Mouse (Mus musculus): ENCODE results near the gene Umodl1. TPM values are rescaled to one million over a fixed set of nuclear protein-coding genes. Genes with fewer than 3 reads are reported as not detected.
A peak's percentile ranks its signal among the peaks of the same experiment; 100 is the strongest.

Gene Umodl1
- polyA plus RNA-seq, 1 experiment from 2014 or later, result not detected

GRCm38 (mm10) chr17:30977290-30977689, 22.9 kb downstream of the Umodl1 start:
- no peaks in the 10 kb centered on the region for H3K27me3 ChIP-seq (replicated peaks; ENCODE audit: insufficient read depth, low read length)
- no peak for TF ChIP-seq CTCF (IDR thresholded peaks at IDR 0.05)
- TF ChIP-seq EP300 (IDR thresholded peaks at IDR 0.05), result no peak
- ATAC-seq (peak; percentile 63), DNase-seq (ENCODE audit: low spot score) (peak; percentile 74)
- H3K9ac ChIP-seq (replicated peaks; ENCODE audit: low read depth), result no peak overlapping the region
- no peaks in the 10 kb centered on the region; the same call in 1 of the 2 replicates for H3K4me1 ChIP-seq (ENCODE audit: insufficient read depth, low read depth, low read length)
- H3K4me2 ChIP-seq (replicated peaks; ENCODE audit: low read depth, low read length), result no peak overlapping the region
- no peaks in the 10 kb centered on the region for H3K9me3 ChIP-seq (ENCODE audit: low read length)
- WGBS, result 45% methylated on average over 2 of the region's 2 CpGs
- no peak overlapping the region for H3K4me3 ChIP-seq (ENCODE audit: low read depth, low read length)
- no peak overlapping the region for H3K27ac ChIP-seq (ENCODE audit: low read length)
- H3K36me3 ChIP-seq (ENCODE audit: insufficient read depth, low read length), result no peaks in the 10 kb centered on the region

GRCm38 (mm10) chr17:30978556-30978955, 24.1 kb downstream of the Umodl1 start:
- DNase-seq (ENCODE audit: low spot score) (no peak), ATAC-seq (no peak)
- Histone ChIP-seq H3K4me1 (ENCODE audit: insufficient read depth, low read depth, low read length) (no peaks in the 10 kb centered on the region; the same call in 1 of the 2 replicates), H3K36me3 (ENCODE audit: insufficient read depth, low read length) (no peaks in the 10 kb centered on the region), H3K27ac (ENCODE audit: low read length) (no peak overlapping the region), H3K4me2 (replicated peaks; ENCODE audit: low read depth, low read length) (no peak overlapping the region), H3K4me3 (ENCODE audit: low read depth, low read length) (no peak overlapping the region), H3K9me3 (ENCODE audit: low read length) (no peaks in the 10 kb centered on the region), H3K9ac (replicated peaks; ENCODE audit: low read depth) (no peak overlapping the region), H3K27me3 (replicated peaks; ENCODE audit: insufficient read depth, low read length) (no peaks in the 10 kb centered on the region)
- TF ChIP-seq EP300 (IDR thresholded peaks at IDR 0.05) (no peak), CTCF (IDR thresholded peaks at IDR 0.05) (no peak)
- 63% methylated on average over 10 of the region's 10 CpGs for WGBS

- DNase-seq (ENCODE audit: low spot score), result no peak
- no peak for ATAC-seq
- Histone ChIP-seq H3K36me3 (ENCODE audit: insufficient read depth, low read length) (no peaks in the 10 kb centered on the region), H3K27ac (ENCODE audit: low read length) (no peak overlapping the region), H3K27me3 (replicated peaks; ENCODE audit: insufficient read depth, low read length) (no peaks in the 10 kb centered on the region), H3K4me3 (ENCODE audit: low read depth, low read length) (no peak overlapping the region), H3K9ac (replicated peaks; ENCODE audit: low read depth) (no peak overlapping the region), H3K4me2 (replicated peaks; ENCODE audit: low read depth, low read length) (no peak overlapping the region), H3K4me1 (ENCODE audit: insufficient read depth, low read depth, low read length) (no peaks in the 10 kb centered on the region), H3K9me3 (ENCODE audit: low read length) (no peaks in the 10 kb centered on the region)
- WGBS, result 63% methylated on average over 4 of the region's 4 CpGs
- no peak for TF ChIP-seq EP300 (IDR thresholded peaks at IDR 0.05)
- TF ChIP-seq CTCF (IDR thresholded peaks at IDR 0.05), result no peak
Observed at GRCm38 (mm10) chr17:30983521-30983920, 29.1 kb downstream of the Umodl1 start.

GRCm38 (mm10) chr17:30990254-30990653, 35.8 kb downstream of the Umodl1 start:
- DNase-seq (ENCODE audit: low spot score) (peak; percentile 56), ATAC-seq (no peak)
- Histone ChIP-seq H3K36me3 (ENCODE audit: insufficient read depth, low read length) (no peaks in the 10 kb centered on the region), H3K9ac (replicated peaks; ENCODE audit: low read depth) (no peak overlapping the region), H3K4me1 (ENCODE audit: insufficient read depth, low read depth, low read length) (no peaks in the 10 kb centered on the region), H3K27ac (ENCODE audit: low read length) (no peak overlapping the region), H3K4me3 (ENCODE audit: low read depth, low read length) (no peak overlapping the region), H3K9me3 (ENCODE audit: low read length) (no peaks in the 10 kb centered on the region), H3K4me2 (replicated peaks; ENCODE audit: low read depth, low read length) (no peak overlapping the region), H3K27me3 (replicated peaks; ENCODE audit: insufficient read depth, low read length) (no peaks in the 10 kb centered on the region)
- 66% methylated on average over 10 of the region's 10 CpGs for WGBS
- no peak for TF ChIP-seq EP300 (IDR thresholded peaks at IDR 0.05)
- TF ChIP-seq CTCF (IDR thresholded peaks at IDR 0.05), result peak; percentile 75

GRCm38 (mm10) chr17:30996296-30996695, 41.9 kb downstream of the Umodl1 start:
- TF ChIP-seq EP300 (IDR thresholded peaks at IDR 0.05), result no peak
- no peak for TF ChIP-seq CTCF (IDR thresholded peaks at IDR 0.05)

GRCm38 (mm10) chr17:31000897-31001296, 46.5 kb downstream of the Umodl1 start:
- no peak for ATAC-seq
- Histone ChIP-seq H3K9me3 (ENCODE audit: low read length) (no peaks in the 10 kb centered on the region), H3K27ac (ENCODE audit: low read length) (no peak overlapping the region), H3K9ac (replicated peaks; ENCODE audit: low read depth) (no peak overlapping the region), H3K4me3 (ENCODE audit: low read depth, low read length) (no peak overlapping the region), H3K27me3 (replicated peaks; ENCODE audit: insufficient read depth, low read length) (no peaks in the 10 kb centered on the region), H3K4me1 (ENCODE audit: insufficient read depth, low read depth, low read length) (no peaks in the 10 kb centered on the region), H3K36me3 (ENCODE audit: insufficient read depth, low read length) (no peaks in the 10 kb centered on the region), H3K4me2 (replicated peaks; ENCODE audit: low read depth, low read length) (no peak overlapping the region)
- no peak for DNase-seq (ENCODE audit: low spot score)
- 30% methylated on average over 5 of the region's 5 CpGs for WGBS
- TF ChIP-seq EP300 (IDR thresholded peaks at IDR 0.05), result no peak
- no peak for TF ChIP-seq CTCF (IDR thresholded peaks at IDR 0.05)

More at GRCm38 (mm10) chr17:30996296-30996695, 41.9 kb downstream of the Umodl1 start:
- DNase-seq (ENCODE audit: low spot score) (no peak), ATAC-seq (no peak)
- H3K4me3 ChIP-seq (ENCODE audit: low read depth, low read length), result no peak overlapping the region
- no peaks in the 10 kb centered on the region for H3K27me3 ChIP-seq (replicated peaks; ENCODE audit: insufficient read depth, low read length)
- no peaks in the 10 kb centered on the region for H3K9me3 ChIP-seq (ENCODE audit: low read length)
- no peaks in the 10 kb centered on the region for H3K36me3 ChIP-seq (ENCODE audit: insufficient read depth, low read length)
- no peaks in the 10 kb centered on the region for H3K4me1 ChIP-seq (ENCODE audit: insufficient read depth, low read depth, low read length)
- no peak overlapping the region for H3K4me2 ChIP-seq (replicated peaks; ENCODE audit: low read depth, low read length)
- no peak overlapping the region for H3K27ac ChIP-seq (ENCODE audit: low read length)
- H3K9ac ChIP-seq (replicated peaks; ENCODE audit: low read depth), result no peak overlapping the region
- 66% methylated on average over 5 of the region's 5 CpGs for WGBS

GRCm38 (mm10) chr17:31002613-31003012, 48.2 kb downstream of the Umodl1 start:
- H3K4me3 ChIP-seq (ENCODE audit: low read depth, low read length), result no peak overlapping the region
- no peak overlapping the region for H3K9ac ChIP-seq (replicated peaks; ENCODE audit: low read depth)
- ATAC-seq (no peak), DNase-seq (ENCODE audit: low spot score) (no peak)
- H3K4me1 ChIP-seq (ENCODE audit: insufficient read depth, low read depth, low read length), result no peaks in the 10 kb centered on the region
- H3K4me2 ChIP-seq (replicated peaks; ENCODE audit: low read depth, low read length), result no peak overlapping the region
- TF ChIP-seq CTCF (IDR thresholded peaks at IDR 0.05) (no peak), EP300 (IDR thresholded peaks at IDR 0.05) (no peak)
- H3K27me3 ChIP-seq (replicated peaks; ENCODE audit: insufficient read depth, low read length), result no peaks in the 10 kb centered on the region
- H3K27ac ChIP-seq (ENCODE audit: low read length), result no peak overlapping the region
- no peaks in the 10 kb centered on the region for H3K36me3 ChIP-seq (ENCODE audit: insufficient read depth, low read length)
- no peaks in the 10 kb centered on the region for H3K9me3 ChIP-seq (ENCODE audit: low read length)
- WGBS, result 79% methylated on average over 5 of the region's 5 CpGs

All from lung, postnatal 0 days (tissue).